10 mouse cellular contexts compared by ENCODE assay signal in the genomic region with DNA sequence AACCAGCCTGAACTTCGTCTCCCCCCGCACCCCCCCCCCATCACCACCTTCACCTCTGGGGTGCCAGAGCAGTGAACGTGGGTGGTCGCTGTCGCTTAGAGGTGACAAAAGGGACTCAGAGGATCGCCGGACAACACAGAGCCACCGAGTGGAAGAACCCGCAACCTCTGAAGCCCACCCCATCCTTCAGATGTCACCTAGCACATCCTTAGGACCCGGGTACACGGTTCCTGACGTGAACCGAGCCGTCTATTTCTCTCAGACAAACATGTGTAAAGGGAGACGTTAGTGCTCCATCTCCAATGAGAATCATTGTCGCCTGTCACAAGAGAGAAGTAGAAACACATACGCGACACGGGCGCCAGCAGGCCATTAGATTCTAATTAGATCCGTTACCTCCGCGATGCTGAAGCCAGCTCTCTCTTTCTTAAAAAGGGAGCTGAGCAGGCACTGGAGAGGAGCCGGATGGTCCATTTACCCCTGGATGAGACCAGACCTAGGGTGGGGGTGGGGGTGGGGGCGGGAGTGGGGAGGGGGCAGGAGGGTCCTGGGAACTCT. TPM values are rescaled to one million over a fixed set of nuclear protein-coding genes. Genes with fewer than 3 reads are reported as not detected.
DNase-seq lines count a peak whose midpoint lies in the region; ATAC-seq and TF ChIP-seq lines count a peak whose summit lies in the region.
"Had no signal": no experiment of that assay in that cellular context is flagged by ENCODE, and none has a peak within 500 bp of the region (broad histone marks: within the 10 kb centered on the region; RNA-seq: fewer than 3 reads in every experiment).

No protein-coding gene starts in this region.

- peaks cover 5% of the 10 kb centered on the region; the same call in 1 of the 2 replicates for H3K27me3 ChIP-seq in lung, embryonic 14.5 days (ENCODE audit: insufficient read depth, low read length)
- H3K27me3 ChIP-seq in forebrain, embryonic 16.5 days (replicated peaks; ENCODE audit: control insufficient read depth, insufficient read depth, low read length), result no peaks in the 10 kb centered on the region
- peaks cover 37% of the 10 kb centered on the region for H3K27me3 ChIP-seq in limb, embryonic 13.5 days
- peaks cover 12% of the 10 kb centered on the region for H3K27me3 ChIP-seq in heart, embryonic 12.5 days (replicated peaks)

- H3K9me3 ChIP-seq in lung, embryonic 14.5 days (ENCODE audit: low read depth, low read length), result no peaks in the 10 kb centered on the region
- H3K9me3 ChIP-seq in forebrain, embryonic 16.5 days (ENCODE audit: control insufficient read depth, low read length), result no peaks in the 10 kb centered on the region
- H3K9me3 ChIP-seq in limb, embryonic 13.5 days, result no peaks in the 10 kb centered on the region
- H3K9me3 ChIP-seq in heart, embryonic 12.5 days (replicated peaks), result no peaks in the 10 kb centered on the region
- H3K9me3 ChIP-seq: heart, embryonic 10.5 days had no signal

- H3K27ac ChIP-seq in lung, embryonic 14.5 days (ENCODE audit: low read depth), result no peak overlapping the region
- no peak overlapping the region for H3K27ac ChIP-seq in forebrain, embryonic 16.5 days (ENCODE audit: low read length)
- no peak overlapping the region for H3K27ac ChIP-seq in limb, embryonic 13.5 days
- H3K27ac ChIP-seq in heart, embryonic 12.5 days (ENCODE audit: poor library complexity, severe bottlenecking), result no peak overlapping the region
- no peak overlapping the region for H3K27ac ChIP-seq in layer of hippocampus, adult 2 months
- H3K27ac ChIP-seq: heart, embryonic 10.5 days had no signal

- 0 out of 2 replicates have a peak, but pooled peaks cover 5% of the 10 kb centered on the region for H3K4me1 ChIP-seq in lung, embryonic 14.5 days (ENCODE audit: insufficient read depth)
- H3K4me1 ChIP-seq in forebrain, embryonic 16.5 days (replicated peaks; ENCODE audit: control insufficient read depth, insufficient read depth, low read length), result peaks cover 45% of the 10 kb centered on the region
- peaks cover 31% of the 10 kb centered on the region for H3K4me1 ChIP-seq in limb, embryonic 13.5 days
- H3K4me1 ChIP-seq in heart, embryonic 12.5 days (replicated peaks), result peaks cover 47% of the 10 kb centered on the region

- peak overlapping the region; percentile 23; the same call in 1 of the 2 replicates for H3K4me2 ChIP-seq in lung, embryonic 14.5 days
- peak overlapping the region; percentile 30 for H3K4me2 ChIP-seq in forebrain, embryonic 16.5 days (ENCODE audit: low read length)
- H3K4me2 ChIP-seq in limb, embryonic 13.5 days (replicated peaks), result peak overlapping the region; percentile 49
- no peak overlapping the region for H3K4me2 ChIP-seq in heart, embryonic 12.5 days

- H3K4me3 ChIP-seq in lung, embryonic 14.5 days (ENCODE audit: low read depth, low read length), result no peak overlapping the region
- H3K4me3 ChIP-seq in forebrain, embryonic 16.5 days (replicated peaks; ENCODE audit: low read length), result no peak overlapping the region
- H3K4me3 ChIP-seq in limb, embryonic 13.5 days, result no peak overlapping the region
- no peak overlapping the region for H3K4me3 ChIP-seq in heart, embryonic 12.5 days
- no peak overlapping the region for H3K4me3 ChIP-seq in layer of hippocampus, adult 2 months
- H3K4me3 ChIP-seq: myocyte had no signal

- 10% methylated on average over 24 of the region's 25 CpGs for WGBS in lung, embryonic 14.5 days
- WGBS in forebrain, embryonic 16.5 days, result 5% methylated on average over 24 of the region's 25 CpGs
- WGBS in limb, embryonic 13.5 days, result 7% methylated on average over 23 of the region's 25 CpGs
- 27% methylated on average over 24 of the region's 25 CpGs for WGBS in heart, embryonic 12.5 days

- DNase-seq in lung, embryonic 14.5 days, result no peak
- DNase-seq in lung, adult 18-20 months, result no peak
- DNase-seq in adrenal gland, adult 18-20 months (ENCODE audit: low spot score in 2 of 2), result no peak
- no peak for DNase-seq in left cerebral cortex, adult 8-10 months (ENCODE audit: low spot score in 2 of 2)
- DNase-seq in layer of hippocampus, adult 2 months (ENCODE audit: low spot score in 2 of 2), result no peak

- no peak for TF ChIP-seq CTCF in lung, embryonic 14.5 days (IDR thresholded peaks at IDR 0.05; ENCODE audit: low read depth)
- TF ChIP-seq CTCF in layer of hippocampus, adult 2 months (conservative IDR thresholded peaks at IDR 0.05), result no peak

- H3K9ac ChIP-seq in lung, embryonic 14.5 days, result no peak overlapping the region
- H3K9ac ChIP-seq in forebrain, embryonic 16.5 days (replicated peaks; ENCODE audit: low read depth, low read length), result peak overlapping the region; percentile 11; the same call in 1 of the 2 replicates
- no peak overlapping the region for H3K9ac ChIP-seq in limb, embryonic 13.5 days
- no peak overlapping the region for H3K9ac ChIP-seq in heart, embryonic 12.5 days

- no peak for ATAC-seq in lung, embryonic 14.5 days (ENCODE audit: insufficient read depth)
- ATAC-seq in forebrain, embryonic 16.5 days, result no peak
- ATAC-seq in limb, embryonic 13.5 days (ENCODE audit: low FRiP score, low read depth), result no peak
- ATAC-seq in heart, embryonic 12.5 days (ENCODE audit: insufficient number of reproducible peaks, low FRiP score), result no peak

- no peaks in the 10 kb centered on the region for H3K36me3 ChIP-seq in lung, embryonic 14.5 days (ENCODE audit: insufficient read depth)
- H3K36me3 ChIP-seq in forebrain, embryonic 16.5 days (ENCODE audit: control insufficient read depth, insufficient read depth), result no peaks in the 10 kb centered on the region
- H3K36me3 ChIP-seq in limb, embryonic 13.5 days, result no peaks in the 10 kb centered on the region
- H3K36me3 ChIP-seq in heart, embryonic 12.5 days, result peaks cover 39% of the 10 kb centered on the region

RNA-seq across cellular contexts. Expression of a gene that starts 48.1 kb away (rescaled TPM):
- polyA plus RNA-seq in lung, embryonic 14.5 days (2014; fragmentation: Nextera tagmentation; extraction: Ambion mirVana), result 0.70 and 0.80 TPM in 2 replicates
- polyA plus RNA-seq in forebrain, embryonic 16.5 days (2015; fragmentation: Nextera tagmentation; extraction: Ambion mirVana), result 0.76 and 1.1 TPM in 2 replicates
- polyA plus RNA-seq in limb, embryonic 13.5 days (2015; fragmentation: Nextera tagmentation; extraction: Ambion mirVana), result 1.5 and 1.9 TPM in 2 replicates
- under 1 TPM; 0.07 to 0.45 TPM for total RNA-seq in adrenal gland, adult 18-20 months (2021)
- 34.7 and 39.8 TPM in 2 replicates for polyA plus RNA-seq in heart, embryonic 12.5 days (2016; fragmentation: Nextera tagmentation; extraction: Ambion mirVana)
- 1 to 10 TPM; 1.4 to 1.7 (median 1.5) TPM for total RNA-seq in left cerebral cortex, adult 8-10 months (2022)
- total RNA-seq in layer of hippocampus, adult 2 months (2021), result 1 to 10 TPM; 1.4 to 1.6 TPM

Comparison
In these comparisons a context has a peak if more than half of its experiments do, and no peak if none do; other contexts are left out.
1. RNA of a gene that starts 48.1 kb away (polyA plus RNA-seq): 34.7 to 39.8 TPM in heart, embryonic 12.5 days; 1.5 to 1.9 TPM in limb, embryonic 13.5 days, 0.76 to 1.1 TPM in forebrain, embryonic 16.5 days and 0.70 to 0.80 TPM in lung, embryonic 14.5 days; every median in the first group is over 10 times any median in the second.